Mouse (Mus musculus) heart, adult 10 weeks (tissue): ENCODE data around the gene Pou6f2. TPM values are rescaled to one million over a fixed set of nuclear protein-coding genes. Genes with fewer than 3 reads are reported as not detected.

Source experiments
- polyA plus RNA-seq: library from polyadenylated mRNA; stranded (reverse); fragments of 350-450 nt; fragmentation: Illumina TruSeq; extraction: RNeasy Lipid Tissue Mini Kit (QIAGEN cat#74804); gene quantifications from one replicate; pipeline ENCODE4 v1.2.3, GENCODE M21; 2014; ENCODE audit warnings: low read depth, low replicate concordance

Pou6f2 gene
- 0.08 TPM for polyA plus RNA-seq

GRCm38 (mm10) chr13:18397586-18397985, at the start of gene Pou6f2:
TSS of gene Pou6f2 (minus strand) at chr13:18397686.

